Mouse (Mus musculus): ENCODE results near the gene Mansc4. TPM values are rescaled to one million over a fixed set of nuclear protein-coding genes. Genes with fewer than 3 reads are reported as not detected.
A peak's percentile ranks its signal among the peaks of the same experiment; 100 is the strongest.

Gene Mansc4
- polyA plus RNA-seq, 1 experiment from 2014 or later = 0.89 TPM

GRCm38 (mm10) chr6:147042291-147043290 is 44.2 kb downstream of the Mansc4 start, which contains the start of gene Mrps35:
Gene Mrps35, plus strand, starts transcription at chr6:147042764.
- peak within 1 kb of the TSS; percentile 76 for H3K4me2 ChIP-seq
- ATAC-seq (replicated peaks) = peak; percentile 100
- WGBS = 3% methylated on average over 66 of the region's 66 CpGs
- peak within 1 kb of the TSS; percentile 94 for H3K9ac ChIP-seq
- no peaks in the 10 kb centered on the region for H3K36me3 ChIP-seq (replicated peaks)
- H3K4me3 ChIP-seq = peak within 1 kb of the TSS; percentile 80
- peaks cover 5% of the 10 kb centered on the region; the same call in 1 of the 2 replicates for H3K27me3 ChIP-seq (replicated peaks)
- peak within 1 kb of the TSS; percentile 90 for H3K27ac ChIP-seq
- no peaks in the 10 kb centered on the region for H3K9me3 ChIP-seq
- H3K4me1 ChIP-seq = peaks cover 22% of the 10 kb centered on the region

- no peak for ATAC-seq (replicated peaks)
- H3K9ac ChIP-seq = no peak within 1 kb of the TSS
- 39% methylated on average over 13 of the region's 13 CpGs for WGBS
Observed at GRCm38 (mm10) chr6:147032303-147032925, 54.4 kb downstream of the Mansc4 start, which contains the start of gene Rep15. Gene Rep15, plus strand, starts transcription at chr6:147032584.

GRCm38 (mm10) chr6:147030096-147030885 is 56.5 kb downstream of the Mansc4 start:
- Histone ChIP-seq H3K36me3 (replicated peaks) (no peaks in the 10 kb centered on the region), H3K4me1 (no peaks in the 10 kb centered on the region), H3K9me3 (no peaks in the 10 kb centered on the region), H3K4me3 (no peak overlapping the region), H3K9ac (no peak overlapping the region), H3K27ac (no peak overlapping the region), H3K4me2 (no peak overlapping the region), H3K27me3 (replicated peaks) (no peaks in the 10 kb centered on the region)
- WGBS = 86% methylated on average over 15 of the region's 15 CpGs
- ATAC-seq (replicated peaks) = no peak

More at GRCm38 (mm10) chr6:147032303-147032925, 54.4 kb downstream of the Mansc4 start, which contains the start of gene Rep15:
- Histone ChIP-seq H3K36me3 (replicated peaks) (no peaks in the 10 kb centered on the region), H3K27ac (no peak within 1 kb of the TSS), H3K27me3 (replicated peaks) (no peaks in the 10 kb centered on the region), H3K4me2 (no peak within 1 kb of the TSS), H3K4me3 (no peak within 1 kb of the TSS), H3K9me3 (no peaks in the 10 kb centered on the region), H3K4me1 (no peaks in the 10 kb centered on the region)

GRCm38 (mm10) chr6:147029591-147029990 is 57.2 kb downstream of the Mansc4 start:
- no peak overlapping the region for H3K4me3 ChIP-seq
- WGBS = 94% methylated on average over 9 of the region's 9 CpGs
- no peaks in the 10 kb centered on the region for H3K36me3 ChIP-seq (replicated peaks)
- H3K4me2 ChIP-seq = no peak overlapping the region
- no peak for ATAC-seq (replicated peaks)
- no peaks in the 10 kb centered on the region for H3K4me1 ChIP-seq
- no peak overlapping the region for H3K9ac ChIP-seq
- no peak overlapping the region for H3K27ac ChIP-seq
- no peaks in the 10 kb centered on the region for H3K27me3 ChIP-seq (replicated peaks)
- no peaks in the 10 kb centered on the region for H3K9me3 ChIP-seq

GRCm38 (mm10) chr6:147028396-147028795 is 58.4 kb downstream of the Mansc4 start:
- Histone ChIP-seq H3K9me3 (no peaks in the 10 kb centered on the region), H3K9ac (no peak overlapping the region), H3K4me1 (no peaks in the 10 kb centered on the region), H3K4me2 (no peak overlapping the region), H3K36me3 (replicated peaks) (no peaks in the 10 kb centered on the region), H3K27ac (no peak overlapping the region), H3K4me3 (no peak overlapping the region), H3K27me3 (replicated peaks) (no peaks in the 10 kb centered on the region)
- no peak for ATAC-seq (replicated peaks)
- 71% methylated on average over 2 of the region's 2 CpGs for WGBS

Other genes starting within 250 kb of the Mansc4 start
- not detected in 2 replicates for gene Smco2, start 236.9 kb downstream of the Mansc4 start, polyA plus RNA-seq (2015; fragmentation: Nextera tagmentation; extraction: Ambion mirVana)
- gene Ppfibp1, start 198.5 kb downstream of the Mansc4 start, polyA plus RNA-seq (2015; fragmentation: Nextera tagmentation; extraction: Ambion mirVana) = 16.1 and 17.8 TPM in 2 replicates
- gene 1700034J05Rik, start 132.6 kb downstream of the Mansc4 start, polyA plus RNA-seq (2015; fragmentation: Nextera tagmentation; extraction: Ambion mirVana) = 0.08 TPM in 1 of 2 replicates, not detected in the other
- gene Rep15, start 54.4 kb downstream of the Mansc4 start, polyA plus RNA-seq (2015; fragmentation: Nextera tagmentation; extraction: Ambion mirVana) = 0.85 and 1.1 TPM in 2 replicates
- 67.8 and 78.9 TPM in 2 replicates for gene Mrps35, start 44.3 kb downstream of the Mansc4 start, polyA plus RNA-seq (2015; fragmentation: Nextera tagmentation; extraction: Ambion mirVana)
- 7.5 and 7.6 TPM in 2 replicates for gene Klhl42, start 4.3 kb upstream of the Mansc4 start, polyA plus RNA-seq (2015; fragmentation: Nextera tagmentation; extraction: Ambion mirVana)
- 0.79 and 1.1 TPM in 2 replicates for gene Pthlh, start 177.2 kb upstream of the Mansc4 start, polyA plus RNA-seq (2015; fragmentation: Nextera tagmentation; extraction: Ambion mirVana)

Data from midbrain, embryonic 15.5 days (tissue).